Mouse (Mus musculus): Measurements from ENCODE around the gene Leo1. TPM values are rescaled to one million over a fixed set of nuclear protein-coding genes. Genes with fewer than 3 reads are reported as not detected.
"Not testable (repeated sequence)": the region's sequence is repeated elsewhere in the genome, so short reads cannot be mapped to it uniquely, and the experiment has no call there.

The Leo1 gene
- total RNA-seq, 2 experiments from 2014 or later, result 36.9 to 38.3 TPM

DNA sequence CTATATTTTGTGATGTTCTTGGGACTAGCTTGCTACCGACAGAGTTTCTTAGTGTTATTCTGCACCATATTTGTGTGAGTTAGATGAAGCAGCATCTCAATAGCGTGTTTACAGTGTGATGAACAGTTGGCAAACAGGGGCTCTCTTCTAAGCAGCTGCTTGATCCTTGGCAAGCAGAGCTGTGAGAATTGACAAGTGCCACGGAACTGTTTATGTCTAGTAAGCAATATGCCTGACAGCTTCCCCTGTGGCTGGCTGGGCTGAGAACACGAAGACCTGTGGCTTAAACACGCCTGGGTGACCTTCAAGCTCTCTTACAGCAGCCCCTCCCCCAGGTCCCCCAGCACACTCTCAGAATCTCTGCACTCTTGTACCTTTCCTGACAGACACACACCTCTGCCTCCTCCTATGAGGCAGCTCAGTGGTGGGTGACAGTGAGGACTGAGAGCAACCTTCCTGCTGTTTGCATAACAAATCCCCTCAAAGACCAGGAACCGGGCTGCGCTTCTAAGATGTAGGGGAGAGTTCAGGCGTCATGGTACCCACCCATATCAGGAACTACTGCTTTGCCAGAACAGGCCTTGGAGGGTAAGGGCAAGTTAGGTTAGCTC lies 21.8 kb downstream of the Leo1 start:
- intact Hi-C loops (cut with DNase I), result no loop called here
- DNase-seq, result peak; percentile 32

GRCm38 (mm10) chr9:75465856-75466255 lies 24.5 kb downstream of the Leo1 start:
- DNase-seq, result no peak
- intact Hi-C loops (cut with DNase I), result loop anchor here (5.0 kb wide), 1 partner anchor 41 kb away; no protein-coding TSS in a partner anchor

GRCm38 (mm10) chr9:75466641-75467040 lies 25.3 kb downstream of the Leo1 start:
- no peak for DNase-seq
- intact Hi-C loops (cut with DNase I), result loop anchor here (5.0 kb wide), 1 partner anchor 41 kb away; no protein-coding TSS in a partner anchor

- DNase-seq, result no peak
- intact Hi-C loops (cut with DNase I), result loop anchor here (5.0 kb wide), 1 partner anchor 40 kb away; no protein-coding TSS in a partner anchor
These were observed 26.3 kb downstream of the Leo1 start for GRCm38 (mm10) chr9:75467581-75467980.

DNA sequence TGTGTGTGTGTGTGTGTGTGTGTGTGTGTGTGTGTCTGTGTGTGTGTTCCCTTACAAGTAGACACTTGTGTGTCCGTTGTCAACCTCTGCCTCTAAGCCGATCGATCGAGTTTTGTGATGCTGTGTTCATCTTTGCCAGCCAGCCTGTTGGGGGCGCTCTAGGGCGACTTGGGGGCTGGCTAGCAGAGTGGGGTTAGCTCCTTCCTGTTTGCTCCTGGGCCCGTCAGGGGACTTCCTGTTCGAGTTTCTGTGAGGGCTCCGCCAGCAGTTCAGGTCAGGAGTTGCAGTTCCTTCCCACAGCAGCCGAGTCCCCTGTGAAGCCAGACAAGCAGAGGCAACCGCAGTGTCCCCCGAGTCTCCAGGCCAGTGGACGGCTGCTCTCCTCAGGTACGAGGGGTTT lies 27.0 kb downstream of the Leo1 start:
- intact Hi-C loops (cut with DNase I), result loop anchor here (5.0 kb wide), 1 partner anchor 39 kb away; no protein-coding TSS in a partner anchor
- peak; percentile 12 for DNase-seq

GRCm38 (mm10) chr9:75477212-75477611 lies 35.9 kb downstream of the Leo1 start:
- intact Hi-C loops (cut with DNase I), result no loop called here
- no peak for DNase-seq

DNA sequence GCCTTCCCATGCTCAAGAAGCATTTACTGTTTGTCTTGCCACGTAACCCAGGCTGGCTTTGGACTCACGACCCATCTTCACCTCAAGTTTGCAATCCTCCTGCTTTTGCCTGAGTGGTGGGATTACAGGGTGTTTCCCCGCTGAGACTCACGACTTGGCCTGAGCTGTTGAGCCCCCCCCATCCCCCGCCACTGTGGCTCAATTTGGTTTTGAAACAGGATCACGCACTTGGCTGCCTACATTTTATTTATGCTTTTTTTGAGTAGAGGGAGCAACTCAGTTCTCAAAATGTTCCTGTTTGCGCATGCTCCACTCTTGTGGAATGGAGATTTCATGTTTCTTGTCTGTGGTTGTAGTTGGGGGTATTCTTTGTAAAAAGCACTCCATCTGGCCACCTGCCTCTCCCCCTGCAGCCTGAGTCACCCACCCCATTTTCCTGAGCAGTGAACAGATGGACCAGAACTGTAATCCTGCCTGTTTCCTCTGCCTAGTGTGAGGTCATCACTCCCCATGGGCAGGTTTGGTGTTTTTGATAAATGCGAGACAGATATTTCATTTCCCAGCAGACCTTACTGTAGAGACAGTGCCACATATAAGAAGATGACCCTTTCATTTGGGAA lies 37.9 kb downstream of the Leo1 start:
- peak; percentile 56 for DNase-seq

GRCm38 (mm10) chr9:75480536-75481075 lies 39.3 kb downstream of the Leo1 start:
- intact Hi-C loops (cut with DNase I), result no loop called here
- DNase-seq, result no peak

More for the DNA sequence above, 37.9 kb downstream of the Leo1 start:
- intact Hi-C loops (cut with DNase I), result no loop called here

GRCm38 (mm10) chr9:75485231-75485630 lies 43.9 kb downstream of the Leo1 start:
- no peak for DNase-seq

GRCm38 (mm10) chr9:75488255-75488654 lies 46.9 kb downstream of the Leo1 start:
- intact Hi-C loops (cut with DNase I); DNase-seq: not testable (repeated sequence)

More at GRCm38 (mm10) chr9:75485231-75485630, 43.9 kb downstream of the Leo1 start:
- intact Hi-C loops (cut with DNase I), result no loop called here

GRCm38 (mm10) chr9:75494407-75495005 lies 53.2 kb downstream of the Leo1 start:
- DNase-seq, result no peak

GRCm38 (mm10) chr9:75495945-75496344 lies 54.6 kb downstream of the Leo1 start:
- intact Hi-C loops (cut with DNase I), result no loop called here
- no peak for DNase-seq

More at GRCm38 (mm10) chr9:75494407-75495005, 53.2 kb downstream of the Leo1 start:
- intact Hi-C loops (cut with DNase I), result no loop called here

DNA sequence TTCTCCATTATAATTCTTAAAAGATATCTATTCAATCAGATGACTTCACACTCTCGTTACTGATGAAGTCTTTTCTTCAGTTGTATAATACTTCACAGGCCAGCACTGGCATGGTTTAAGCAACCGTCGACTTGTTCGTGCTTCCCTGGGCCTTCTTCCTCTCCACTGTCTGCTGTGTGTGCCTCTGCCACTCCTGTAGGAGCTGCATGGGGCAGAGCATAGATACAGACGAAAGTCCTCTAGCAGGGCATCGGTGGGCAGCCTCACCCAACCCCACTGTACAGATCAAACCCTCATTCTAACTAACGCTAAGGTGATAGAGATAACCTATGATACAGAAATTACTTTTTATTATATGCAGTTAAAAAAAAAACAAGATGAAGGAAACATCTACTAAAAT lies 57.2 kb downstream of the Leo1 start:
- intact Hi-C loops (cut with DNase I), result no loop called here
- DNase-seq, result no peak

- intact Hi-C loops (cut with DNase I), result no loop called here
- no peak for DNase-seq
These were observed 63.0 kb downstream of the Leo1 start for GRCm38 (mm10) chr9:75504311-75504710.

DNA sequence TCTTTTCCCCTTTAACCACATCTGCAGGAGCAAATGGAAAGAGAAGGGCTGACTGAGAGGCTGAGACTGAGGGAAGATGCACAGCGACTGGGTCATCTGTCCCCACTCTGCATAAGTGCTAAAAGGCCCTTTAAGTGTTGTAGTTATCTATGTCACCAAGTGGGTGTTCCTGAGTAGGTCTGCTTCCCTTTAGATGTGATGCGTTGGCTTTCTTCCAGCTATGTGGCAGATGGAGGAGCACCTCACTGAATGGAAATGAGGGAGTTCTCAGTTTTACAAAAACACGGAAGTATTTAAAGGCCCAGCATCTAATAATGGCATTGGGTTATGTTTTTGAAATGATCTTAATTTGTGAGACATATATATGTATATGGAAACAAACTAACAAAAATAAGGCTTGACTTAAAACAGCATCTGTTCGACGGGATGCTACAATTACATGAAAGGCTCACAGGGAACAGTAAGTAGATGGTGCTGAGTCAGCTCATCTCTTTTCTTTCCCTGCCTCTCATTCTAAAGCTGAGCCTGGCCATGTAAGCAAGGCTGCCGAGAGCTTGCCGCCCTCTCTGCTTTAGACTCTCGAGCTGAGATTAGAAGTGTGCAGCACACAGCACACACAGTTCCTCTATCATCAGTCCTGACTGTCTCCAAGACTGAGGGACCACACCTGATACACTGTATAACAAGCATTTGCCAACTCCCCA lies 70.1 kb downstream of the Leo1 start:
- DNase-seq, result no peak
- intact Hi-C loops (cut with DNase I), result loop anchor here (5.0 kb wide), 1 partner anchor 229 kb away; no protein-coding TSS in a partner anchor

- DNase-seq, result peak; percentile 47
- intact Hi-C loops (cut with DNase I), result no loop called here
These were observed 74.3 kb downstream of the Leo1 start for GRCm38 (mm10) chr9:75515464-75516113.

Data from left cerebral cortex, postnatal 4 days (tissue).